Mouse (Mus musculus) liver, embryonic 13.5 days (tissue): Measurements from ENCODE around the gene March5. TPM values are rescaled to one million over a fixed set of nuclear protein-coding genes. Genes with fewer than 3 reads are reported as not detected.

Experiments used
- ATAC-seq: fragments of 200-750 bp; cut with Nextera tagmentation; 2 replicates; pipeline ENCODE4 v1.8.0; 2017; ENCODE audit warnings: low read depth, mild to moderate bottlenecking, moderate number of reproducible peaks, moderate library complexity
- DNase-seq: peaks from one replicate; pipeline ENCODE4 v3.0.0; 2022
- H3K27ac ChIP-seq: fragments of 300-500 bp; sonication (generic); 2 replicates; pipeline ENCODE4 v1.5.1; 2015; ENCODE audit warnings: moderate library complexity, mild to moderate bottlenecking, inconsistent platforms
- H3K27me3 ChIP-seq: fragments of 300-500 bp; sonication (generic); 2 replicates; pipeline ENCODE4 v1.6.1; 2015; ENCODE audit warnings: mild to moderate bottlenecking, inconsistent platforms
- H3K36me3 ChIP-seq: fragments of 300-500 bp; sonication (generic); 2 replicates; pipeline ENCODE4 v1.6.1; 2015; ENCODE audit warnings: mild to moderate bottlenecking, inconsistent platforms
- H3K4me1 ChIP-seq: fragments of 300-500 bp; sonication (generic); replicated peaks from 2 replicates; pipeline ENCODE4 v1.6.1; 2015; ENCODE audit warnings: inconsistent platforms
- H3K4me2 ChIP-seq: fragments of 300-500 bp; sonication (generic); 2 replicates; pipeline ENCODE4 v1.6.1; 2015; ENCODE audit warnings: inconsistent platforms, mild to moderate bottlenecking, moderate library complexity
- H3K4me3 ChIP-seq: fragments of 300-500 bp; sonication (generic); replicated peaks from 2 replicates; pipeline ENCODE4 v1.5.1; 2015; ENCODE audit warnings: mild to moderate bottlenecking, inconsistent platforms
- H3K9ac ChIP-seq: fragments of 300-500 bp; sonication (generic); 2 replicates; pipeline ENCODE4 v1.6.1; 2015; ENCODE audit warnings: mild to moderate bottlenecking, inconsistent platforms
- H3K9me3 ChIP-seq: fragments of 300-500 bp; sonication (generic); replicated peaks from 2 replicates; pipeline ENCODE4 v1.6.1; 2016; ENCODE audit warnings: inconsistent platforms
- WGBS: fragments of 180-500 bp; shearing (Covaris S2); methylation state at CpG from one replicate; pipeline ENCODE4 v1.1.7; 2015; ENCODE audit not compliant: insufficient replicate concordance; 5-methylcytosine and 5-hydroxymethylcytosine counted together
- polyA plus RNA-seq: library from polyadenylated mRNA; unstranded; fragments of >200 nt; fragmentation: Nextera tagmentation; extraction: Ambion mirVana; gene quantifications from 2 replicates; pipeline ENCODE4 v1.2.1, GENCODE M21; 2015

Gene March5
- polyA plus RNA-seq, 1 experiment from 2014 or later = 147 TPM

DNA sequence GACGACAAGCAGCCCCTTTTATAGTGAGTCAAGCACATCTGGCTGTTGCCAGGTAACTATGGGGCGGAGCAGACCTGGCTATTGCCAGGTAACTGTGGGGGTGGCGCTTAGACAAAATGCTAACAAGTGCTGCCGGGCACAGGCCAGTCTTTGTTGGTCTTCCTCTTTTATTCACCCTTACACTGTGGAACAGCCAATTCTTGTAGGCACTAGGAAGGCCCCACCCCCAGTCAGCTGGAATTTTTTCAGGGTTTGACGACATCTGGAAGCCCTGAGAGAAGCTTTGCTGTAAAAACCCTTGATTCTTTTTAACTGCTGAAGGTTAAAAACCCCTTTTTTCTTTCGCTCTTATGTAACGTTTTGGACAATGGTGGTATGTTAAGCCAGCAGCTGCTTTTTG is 31.3 kb downstream of the March5 start:
- peak overlapping the region; percentile 67 for H3K9ac ChIP-seq
- peak overlapping the region; percentile 62 for H3K4me2 ChIP-seq
- no peaks in the 10 kb centered on the region for H3K36me3 ChIP-seq
- H3K4me1 ChIP-seq = peaks cover 82% of the 10 kb centered on the region
- ATAC-seq (peak; percentile 16), DNase-seq (peak; percentile 50)
- H3K4me3 ChIP-seq = peak overlapping the region; percentile 43
- peaks cover 19% of the 10 kb centered on the region for H3K27me3 ChIP-seq
- peak overlapping the region; percentile 97 for H3K27ac ChIP-seq
- 21% methylated on average over 7 of the region's 7 CpGs for WGBS
- H3K9me3 ChIP-seq = no peaks in the 10 kb centered on the region

DNA sequence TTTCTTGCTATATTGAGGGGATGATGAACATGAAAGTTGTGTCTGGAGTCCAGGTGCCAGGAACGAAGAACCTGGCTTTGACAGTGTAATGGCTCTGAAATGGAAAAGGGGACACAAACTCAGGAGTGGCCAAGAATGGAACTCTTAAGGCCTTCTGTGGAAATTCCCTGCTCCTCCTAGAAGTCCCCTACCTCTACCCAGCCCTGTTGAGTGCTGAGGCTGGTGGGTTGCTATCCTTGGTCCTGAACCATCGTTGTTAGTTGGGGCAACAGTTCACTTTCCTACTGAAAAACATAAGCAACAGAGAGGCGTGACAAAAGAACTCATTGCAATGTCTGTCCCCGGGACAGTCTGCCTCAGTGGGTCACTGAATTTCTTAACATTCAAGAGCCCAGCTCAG is 31.8 kb downstream of the March5 start:
- WGBS = 20% methylated on average over 4 of the region's 4 CpGs
- Histone ChIP-seq H3K27ac (peak overlapping the region; percentile 97), H3K4me1 (peaks cover 77% of the 10 kb centered on the region), H3K9ac (peak overlapping the region; percentile 67), H3K36me3 (no peaks in the 10 kb centered on the region), H3K4me3 (peak overlapping the region; percentile 43; the same call in 1 of the 2 replicates), H3K27me3 (peaks cover 19% of the 10 kb centered on the region), H3K4me2 (peak overlapping the region; percentile 62), H3K9me3 (no peaks in the 10 kb centered on the region)
- ATAC-seq = no peak
- peak; percentile 59 for DNase-seq

DNA sequence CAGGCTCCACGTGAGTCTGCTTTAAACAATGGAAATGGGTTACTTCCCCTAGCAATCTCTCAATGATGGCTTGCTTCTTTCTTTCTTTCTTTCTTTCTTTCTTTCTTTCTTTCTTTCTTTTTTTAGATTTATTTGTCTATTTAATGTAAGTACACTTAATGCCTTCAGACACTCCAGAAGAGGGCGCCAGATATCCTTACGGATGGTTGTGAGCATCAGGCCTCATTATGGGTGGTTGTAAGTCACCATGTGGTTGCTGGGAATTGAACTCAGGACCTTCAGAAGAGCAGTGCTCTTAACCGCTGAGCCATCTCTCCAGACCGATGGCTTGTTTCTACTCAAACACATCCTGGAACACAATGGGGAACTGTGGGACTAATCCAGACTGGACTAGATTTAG is 33.9 kb downstream of the March5 start:
- Histone ChIP-seq H3K4me1 (peaks cover 61% of the 10 kb centered on the region), H3K4me2 (no peak overlapping the region), H3K9ac (no peak overlapping the region), H3K27ac (no peak overlapping the region), H3K36me3 (no peaks in the 10 kb centered on the region), H3K9me3 (0 out of 2 replicates have a peak, but pooled peaks cover 3% of the 10 kb centered on the region), H3K4me3 (no peak overlapping the region), H3K27me3 (0 out of 2 replicates have a peak, but pooled peaks cover under 1% of the 10 kb centered on the region)
- DNase-seq = no peak
- no peak for ATAC-seq
- 58% methylated on average over 5 of the region's 5 CpGs for WGBS

DNA sequence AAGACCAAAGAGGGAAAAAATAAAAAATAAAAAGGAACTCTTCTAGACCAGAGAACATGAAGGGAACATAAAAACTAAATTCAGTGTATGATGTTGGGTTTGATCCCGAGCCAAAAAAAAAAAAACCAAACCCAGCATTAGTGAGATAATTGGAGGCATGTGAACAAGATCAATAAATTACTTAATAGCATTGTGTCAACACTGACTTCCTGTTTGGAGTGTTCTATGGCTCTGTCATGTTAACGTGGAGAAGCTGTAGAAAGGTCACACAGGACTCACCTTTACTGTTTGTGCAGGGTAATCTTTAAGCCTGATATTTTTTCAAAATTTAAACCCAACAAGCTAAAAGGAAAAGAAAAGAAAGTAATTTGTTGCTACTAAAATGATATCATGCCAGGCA is 35.4 kb downstream of the March5 start:
- H3K4me1 ChIP-seq = peaks cover 47% of the 10 kb centered on the region
- no peak overlapping the region for H3K9ac ChIP-seq
- no peaks in the 10 kb centered on the region for H3K36me3 ChIP-seq
- H3K27ac ChIP-seq = peak overlapping the region; percentile 54
- DNase-seq (no peak), ATAC-seq (no peak)
- no peak overlapping the region for H3K4me2 ChIP-seq
- 33% methylated on average over 2 of the region's 2 CpGs for WGBS
- H3K27me3 ChIP-seq = no peaks in the 10 kb centered on the region
- H3K9me3 ChIP-seq = 0 out of 2 replicates have a peak, but pooled peaks cover 3% of the 10 kb centered on the region
- H3K4me3 ChIP-seq = no peak overlapping the region

DNA sequence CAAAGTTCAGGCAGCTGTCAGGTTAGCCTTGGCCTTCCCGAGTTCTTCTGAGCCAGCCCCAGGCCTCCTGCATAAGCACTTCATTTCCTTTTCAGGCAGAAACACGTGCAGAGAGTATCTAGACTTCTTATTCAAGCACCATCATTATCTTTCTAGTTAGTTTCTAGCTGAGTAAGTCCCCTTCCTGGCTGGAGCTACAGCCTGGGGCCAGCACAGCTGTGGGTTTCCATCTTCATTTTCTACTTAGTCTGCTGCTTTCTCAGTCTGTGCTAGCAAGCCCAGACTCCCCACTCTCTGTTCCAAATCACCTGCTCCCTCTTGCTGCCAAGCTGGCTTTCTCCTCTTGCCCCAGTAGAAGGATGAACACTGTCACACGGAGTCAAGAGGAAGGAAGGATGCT is 39.5 kb downstream of the March5 start:
- 0 out of 2 replicates have a peak overlapping the region, but pooled peaks have one; percentile 0 for H3K27ac ChIP-seq
- H3K4me1 ChIP-seq = peaks cover 20% of the 10 kb centered on the region; the same call in 1 of the 2 replicates
- H3K9ac ChIP-seq = no peak overlapping the region
- DNase-seq (no peak), ATAC-seq (no peak)
- H3K27me3 ChIP-seq = no peaks in the 10 kb centered on the region
- 34% methylated on average over 3 of the region's 3 CpGs for WGBS
- no peak overlapping the region for H3K4me3 ChIP-seq
- H3K36me3 ChIP-seq = no peaks in the 10 kb centered on the region
- H3K9me3 ChIP-seq = 0 out of 2 replicates have a peak, but pooled peaks cover 3% of the 10 kb centered on the region
- no peak overlapping the region for H3K4me2 ChIP-seq

DNA sequence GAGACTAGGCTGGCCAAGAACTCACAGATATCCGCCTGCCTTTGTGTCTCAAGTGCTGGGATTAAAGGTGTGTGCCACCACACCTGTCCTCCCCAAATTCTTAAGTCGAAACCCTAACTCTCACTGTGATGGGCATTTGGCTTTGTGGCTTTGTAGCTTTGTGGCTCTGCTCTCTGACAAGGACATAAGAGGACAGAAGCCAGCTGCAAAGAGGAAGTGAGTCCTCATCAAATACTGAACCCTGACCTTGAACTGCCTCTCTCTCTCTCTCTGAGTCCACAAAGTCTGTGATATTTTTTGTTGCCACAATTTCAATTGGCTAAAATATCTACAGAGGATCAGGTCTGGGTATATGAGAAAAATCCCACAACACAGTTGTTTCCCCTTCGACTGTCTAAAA is 40.9 kb downstream of the March5 start:
- WGBS = 50% methylated on average over 3 of the region's 3 CpGs
- Histone ChIP-seq H3K27ac (no peak overlapping the region), H3K27me3 (no peaks in the 10 kb centered on the region), H3K4me2 (no peak overlapping the region), H3K9me3 (0 out of 2 replicates have a peak, but pooled peaks cover 3% of the 10 kb centered on the region), H3K4me1 (peaks cover 21% of the 10 kb centered on the region; the same call in 1 of the 2 replicates), H3K9ac (no peak overlapping the region), H3K36me3 (no peaks in the 10 kb centered on the region), H3K4me3 (no peak overlapping the region)
- no peak for ATAC-seq
- no peak for DNase-seq

DNA sequence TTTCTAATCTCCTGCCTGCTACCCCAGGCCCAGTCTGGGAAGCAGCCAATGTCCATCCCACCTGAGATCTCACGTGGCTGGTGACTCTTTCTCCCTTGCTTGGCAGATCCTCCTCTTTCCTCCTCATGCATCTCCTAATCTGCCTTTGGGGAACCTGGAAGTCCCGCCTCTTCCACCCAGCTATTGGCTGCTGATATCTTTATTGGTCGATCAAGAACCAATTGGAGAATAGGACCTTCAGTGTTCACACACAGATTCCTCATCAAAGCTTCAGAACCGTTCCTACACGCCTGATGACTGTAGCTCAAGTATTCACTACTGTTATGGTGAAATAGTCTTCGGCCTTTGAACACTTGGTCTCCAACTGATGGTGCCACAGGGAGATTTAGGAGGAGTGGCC is 44.8 kb downstream of the March5 start:
- Histone ChIP-seq H3K9ac (no peak overlapping the region), H3K9me3 (no peaks in the 10 kb centered on the region), H3K4me2 (no peak overlapping the region), H3K4me1 (peaks cover 25% of the 10 kb centered on the region), H3K27me3 (no peaks in the 10 kb centered on the region), H3K27ac (no peak overlapping the region), H3K36me3 (no peaks in the 10 kb centered on the region), H3K4me3 (no peak overlapping the region)
- DNase-seq = no peak
- 47% methylated on average over 6 of the region's 6 CpGs for WGBS
- ATAC-seq = no peak

DNA sequence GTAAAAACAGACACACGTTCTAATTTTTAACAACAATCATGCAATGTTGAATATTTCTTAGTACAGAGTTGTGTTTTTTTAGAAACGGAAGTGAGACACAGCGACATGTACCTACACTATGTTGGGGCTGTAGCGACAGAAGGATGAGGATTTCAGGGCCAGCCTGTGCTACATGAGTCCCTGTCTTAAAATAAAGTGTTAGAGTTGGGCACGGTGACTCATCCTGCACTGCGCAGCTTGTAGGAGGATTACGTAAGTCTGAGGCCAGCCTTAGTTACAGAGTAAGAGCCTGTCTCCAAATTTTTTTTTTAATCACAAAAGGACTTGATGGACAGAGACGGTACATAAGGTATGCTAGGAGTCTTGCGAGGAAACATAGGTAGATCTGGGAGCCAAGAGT is 48.0 kb downstream of the March5 start:
- peaks cover 20% of the 10 kb centered on the region for H3K4me1 ChIP-seq
- WGBS = 77% methylated on average over 9 of the region's 9 CpGs
- no peak overlapping the region for H3K4me3 ChIP-seq
- no peaks in the 10 kb centered on the region for H3K36me3 ChIP-seq
- no peak for DNase-seq
- no peaks in the 10 kb centered on the region for H3K9me3 ChIP-seq
- no peak overlapping the region for H3K9ac ChIP-seq
- no peak for ATAC-seq
- H3K27me3 ChIP-seq = no peaks in the 10 kb centered on the region
- no peak overlapping the region for H3K27ac ChIP-seq
- H3K4me2 ChIP-seq = no peak overlapping the region

DNA sequence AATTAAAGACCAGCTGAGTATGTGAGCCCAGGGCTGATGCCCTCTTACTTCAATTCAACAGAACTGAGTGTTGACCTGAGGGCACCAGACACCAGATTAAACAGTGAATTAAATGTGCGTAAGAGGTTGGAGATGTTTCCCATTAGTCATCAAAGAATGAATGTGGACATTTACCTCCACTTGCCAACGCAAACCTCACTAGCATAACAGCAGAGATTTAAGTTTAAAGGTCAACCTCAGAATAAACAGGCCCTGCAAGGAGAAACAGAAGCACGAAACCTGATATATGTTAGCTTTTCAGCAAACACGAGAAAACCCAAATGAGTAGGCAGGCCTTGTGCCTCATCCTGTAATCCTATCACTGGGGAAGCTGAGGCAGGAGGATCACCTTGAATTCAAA is 55.0 kb downstream of the March5 start:
- DNase-seq (no peak), ATAC-seq (no peak)
- WGBS = 64% methylated on average over 4 of the region's 4 CpGs
- H3K9me3 ChIP-seq = no peaks in the 10 kb centered on the region
- 0 out of 2 replicates have a peak, but pooled peaks cover 6% of the 10 kb centered on the region for H3K36me3 ChIP-seq
- no peak overlapping the region for H3K4me2 ChIP-seq
- peaks cover 20% of the 10 kb centered on the region for H3K4me1 ChIP-seq
- H3K4me3 ChIP-seq = no peak overlapping the region
- no peak overlapping the region; the same call in 1 of the 2 replicates for H3K27ac ChIP-seq
- H3K27me3 ChIP-seq = no peaks in the 10 kb centered on the region; the same call in 1 of the 2 replicates
- no peak overlapping the region for H3K9ac ChIP-seq

DNA sequence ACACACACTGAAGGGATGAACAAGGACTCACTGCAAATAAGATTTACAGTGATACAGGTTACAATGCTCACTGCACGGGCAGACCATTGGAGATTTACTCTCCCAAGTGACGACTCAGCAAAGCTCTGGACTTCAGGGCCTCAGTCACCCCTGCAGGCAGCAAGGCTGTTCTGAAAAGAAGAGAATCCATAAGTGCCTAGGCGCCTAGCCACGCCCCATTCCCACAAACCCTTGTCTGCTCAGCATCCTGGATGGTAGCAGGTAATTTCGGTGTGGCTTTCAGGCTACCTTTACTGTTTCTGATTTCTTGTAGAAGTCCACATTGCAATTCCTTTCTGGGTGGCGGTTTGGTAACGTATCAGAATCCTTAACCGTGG is 56.2 kb downstream of the March5 start:
- Histone ChIP-seq H3K27ac (peak overlapping the region; percentile 79), H3K9ac (no peak overlapping the region), H3K27me3 (no peaks in the 10 kb centered on the region; the same call in 1 of the 2 replicates), H3K4me1 (peaks cover 20% of the 10 kb centered on the region), H3K4me2 (peak overlapping the region; percentile 15), H3K36me3 (peaks cover 10% of the 10 kb centered on the region; the same call in 1 of the 2 replicates), H3K9me3 (no peaks in the 10 kb centered on the region), H3K4me3 (peak overlapping the region; percentile 26; the same call in 1 of the 2 replicates)
- DNase-seq (no peak), ATAC-seq (peak; percentile 4; the same call in 1 of the 2 replicates)
- WGBS = 51% methylated on average over 8 of the region's 8 CpGs

DNA sequence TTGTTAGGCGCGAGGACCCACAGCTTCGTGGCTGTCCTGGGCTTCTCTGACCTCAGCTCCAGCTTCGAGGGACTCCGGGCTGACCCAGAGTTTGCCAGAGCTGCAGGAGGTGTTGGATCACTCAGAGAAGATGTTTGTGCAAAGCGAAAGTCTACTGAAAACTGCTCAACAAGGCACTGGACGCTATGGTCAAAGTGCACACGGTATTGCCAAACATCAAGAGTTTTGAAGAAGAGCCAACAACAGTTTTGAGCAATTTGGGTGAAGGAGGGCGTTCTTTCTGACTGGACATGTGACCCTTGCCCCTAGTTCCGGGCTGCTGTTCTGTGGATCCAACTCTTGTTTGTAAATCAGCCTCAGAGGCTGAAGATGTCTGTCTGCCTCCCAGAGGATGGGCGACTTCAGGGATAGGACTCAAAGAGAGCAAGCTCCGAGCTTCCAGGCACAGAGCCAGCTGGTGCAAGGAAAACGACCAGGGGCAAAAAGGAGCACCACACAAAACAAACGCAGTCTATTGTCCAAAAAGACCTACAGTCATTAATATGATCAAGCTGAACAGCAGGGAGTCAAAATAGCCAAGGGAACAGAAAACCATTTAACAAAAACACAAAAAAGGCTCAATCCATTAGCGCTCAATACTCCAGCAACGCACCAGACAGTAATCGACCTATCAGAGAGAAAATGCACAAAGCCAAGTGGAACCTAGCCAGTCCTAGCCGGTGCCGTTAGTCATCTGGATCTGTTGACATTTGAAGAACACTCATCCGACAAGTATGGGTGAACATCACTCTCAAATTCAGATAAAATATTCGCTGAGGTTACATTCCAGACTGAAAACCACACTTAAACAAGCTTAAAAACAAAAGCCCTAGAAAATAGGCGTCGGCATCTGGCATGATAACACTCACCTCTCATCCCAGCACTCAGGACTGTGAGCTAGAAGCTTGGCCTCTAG is 56.9 kb downstream of the March5 start:
- Histone ChIP-seq H3K9me3 (no peaks in the 10 kb centered on the region), H3K4me3 (peak overlapping the region; percentile 26; the same call in 1 of the 2 replicates), H3K4me2 (peak overlapping the region; percentile 15), H3K27me3 (no peaks in the 10 kb centered on the region; the same call in 1 of the 2 replicates), H3K27ac (peak overlapping the region; percentile 79), H3K9ac (peak overlapping the region; percentile 14; the same call in 1 of the 2 replicates), H3K36me3 (peaks cover 16% of the 10 kb centered on the region), H3K4me1 (peaks cover 20% of the 10 kb centered on the region)
- 65% methylated on average over 23 of the region's 23 CpGs for WGBS
- DNase-seq = no peak
- ATAC-seq = peak; percentile 16; the same call in 1 of the 2 replicates
